Mouse (Mus musculus) mature B cell (primary cell): ENCODE measurements around the gene Peli2.

ENCODE experiments used
- in situ Hi-C: fragments of 300-500 bp; cut with MboI; formaldehyde crosslinking; loops from 2 replicates; pipeline ENCODE4 v1.14.3; 2019

The Peli2 gene

GRCm38 (mm10) chr14:48151554-48151953 is 30.9 kb downstream of the Peli2 start:
- in situ Hi-C loops: no loop called here

- in situ Hi-C loops: no loop called here
Measured at GRCm38 (mm10) chr14:48153064-48153463, 32.4 kb downstream of the Peli2 start.

GRCm38 (mm10) chr14:48153865-48154511 is 33.4 kb downstream of the Peli2 start:
- in situ Hi-C loops: no loop called here

- in situ Hi-C loops: no loop called here
Measured at GRCm38 (mm10) chr14:48154641-48155040, 34.0 kb downstream of the Peli2 start.

- in situ Hi-C loops: no loop called here
Measured at GRCm38 (mm10) chr14:48155153-48155552, 34.5 kb downstream of the Peli2 start.

GRCm38 (mm10) chr14:48157085-48157484 is 36.5 kb downstream of the Peli2 start:
- in situ Hi-C loops: no loop called here

GRCm38 (mm10) chr14:48157835-48158234 is 37.2 kb downstream of the Peli2 start:
- in situ Hi-C loops: no loop called here

- in situ Hi-C loops: no loop called here
Measured at GRCm38 (mm10) chr14:48159401-48159800, 38.8 kb downstream of the Peli2 start.

- in situ Hi-C loops: no loop called here
Measured at GRCm38 (mm10) chr14:48162446-48162845, 41.8 kb downstream of the Peli2 start.

GRCm38 (mm10) chr14:48164917-48165316 is 44.3 kb downstream of the Peli2 start:
- in situ Hi-C loops: no loop called here

- in situ Hi-C loops: no loop called here
Measured at GRCm38 (mm10) chr14:48166396-48166795, 45.8 kb downstream of the Peli2 start.

GRCm38 (mm10) chr14:48167020-48167419 is 46.4 kb downstream of the Peli2 start:
- in situ Hi-C loops: no loop called here

GRCm38 (mm10) chr14:48168116-48168515 is 47.5 kb downstream of the Peli2 start:
- in situ Hi-C loops: no loop called here

- in situ Hi-C loops: no loop called here
Measured at GRCm38 (mm10) chr14:48169970-48170369, 49.3 kb downstream of the Peli2 start.

GRCm38 (mm10) chr14:48171268-48171667 is 50.6 kb downstream of the Peli2 start:
- in situ Hi-C loops: no loop called here

GRCm38 (mm10) chr14:48172026-48172425 is 51.4 kb downstream of the Peli2 start:
- in situ Hi-C loops: no loop called here

- in situ Hi-C loops: no loop called here
Measured at GRCm38 (mm10) chr14:48172876-48173275, 52.3 kb downstream of the Peli2 start.

GRCm38 (mm10) chr14:48173840-48174239 is 53.2 kb downstream of the Peli2 start:
- in situ Hi-C loops: no loop called here

- in situ Hi-C loops: no loop called here
Measured at GRCm38 (mm10) chr14:48174356-48174755, 53.7 kb downstream of the Peli2 start.

- in situ Hi-C loops: no loop called here
Measured at GRCm38 (mm10) chr14:48175115-48175514, 54.5 kb downstream of the Peli2 start.

- in situ Hi-C loops: no loop called here
Measured at GRCm38 (mm10) chr14:48178304-48178995, 57.8 kb downstream of the Peli2 start.

GRCm38 (mm10) chr14:48179021-48179420 is 58.4 kb downstream of the Peli2 start:
- in situ Hi-C loops: no loop called here

- in situ Hi-C loops: no loop called here
Measured at GRCm38 (mm10) chr14:48186302-48186701, 65.7 kb downstream of the Peli2 start.

GRCm38 (mm10) chr14:48187100-48187499 is 66.5 kb downstream of the Peli2 start:
- in situ Hi-C loops: no loop called here
